Mouse (Mus musculus) skeletal muscle tissue, adult 2 months (tissue): ENCODE results near the gene Olfr297.

Source experiments
- DNase-seq: peaks from one replicate; pipeline ENCODE4 v3.0.0-alpha.2; 2012; ENCODE audit warnings: low read depth, low spot score

Gene Olfr297

DNA sequence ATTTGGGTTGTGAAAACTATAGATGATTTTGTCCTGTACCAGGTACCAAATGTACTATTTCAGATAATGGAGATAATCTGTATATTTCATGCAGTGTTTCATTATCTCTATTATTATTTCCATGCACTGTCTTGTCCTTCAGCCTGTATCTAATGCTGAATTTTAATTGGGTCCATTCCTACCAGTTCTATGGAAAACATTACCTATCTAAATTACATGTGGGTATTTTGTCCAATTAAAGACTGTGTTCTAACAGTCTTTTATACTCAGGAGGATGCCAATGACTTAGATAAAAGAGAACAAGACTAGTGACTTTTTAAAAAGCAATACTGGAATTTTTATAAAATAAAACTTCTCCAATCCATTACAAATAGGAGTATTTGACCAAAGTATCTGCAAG, at the start of gene Olfr297:
Gene Olfr297 (plus strand): TSS at position 301 of the 400 bp plus-strand sequence.
- DNase-seq = no peak

DNA sequence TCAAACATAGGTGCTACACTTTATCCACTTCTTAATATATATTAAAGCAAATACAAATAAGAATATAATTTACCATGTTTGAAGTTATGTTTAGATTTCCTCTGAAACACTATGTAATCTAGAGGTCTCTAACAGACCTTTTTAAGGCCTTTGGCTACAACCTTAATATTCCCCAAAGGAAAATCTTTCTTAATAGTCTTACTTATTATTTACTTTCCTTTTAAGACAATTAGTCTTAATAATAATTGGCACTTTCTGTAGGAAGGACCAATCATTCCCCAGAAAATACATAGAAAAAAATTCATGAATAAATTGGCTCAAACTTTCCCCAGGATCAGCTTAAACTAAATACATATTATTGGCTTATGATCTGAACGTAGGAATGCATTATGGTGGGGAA, 27.4 kb upstream of the Olfr297 start, which contains the start of gene Olfr298:
Gene Olfr298 (minus strand): TSS at position 101 of the 400 bp plus-strand sequence.
- DNase-seq = no peak
